Mouse (Mus musculus) heart, embryonic 16.5 days (tissue): ENCODE data around the gene Zfp14. TPM values are rescaled to one million over a fixed set of nuclear protein-coding genes. Genes with fewer than 3 reads are reported as not detected.

Experiments used
- ATAC-seq: fragments of 200-750 bp; cut with Nextera tagmentation; replicated peaks from 2 replicates; pipeline ENCODE4 v1.8.0; 2017; ENCODE audit warnings: moderate number of reproducible peaks; ENCODE audit not compliant: insufficient read depth, low FRiP score; ENCODE audit errors: extremely low read depth
- H3K27ac ChIP-seq: fragments of 300-500 bp; sonication (generic); 2 replicates; pipeline ENCODE4 v1.5.1; 2014; ENCODE audit warnings: mild to moderate bottlenecking, low read length, control low read depth, moderate library complexity
- H3K27me3 ChIP-seq: fragments of 300-500 bp; sonication (generic); 2 replicates; pipeline ENCODE4 v1.6.1; 2014; ENCODE audit warnings: low read length, mixed read lengths; ENCODE audit not compliant: control insufficient read depth, insufficient read depth
- H3K36me3 ChIP-seq: fragments of 300-500 bp; sonication (generic); 2 replicates; pipeline ENCODE4 v1.6.1; 2014; ENCODE audit not compliant: control insufficient read depth, insufficient read depth
- H3K4me1 ChIP-seq: fragments of 300-500 bp; sonication (generic); 2 replicates; pipeline ENCODE4 v1.6.1; 2014; ENCODE audit warnings: low read length, mixed read lengths; ENCODE audit not compliant: control insufficient read depth, insufficient read depth
- H3K4me2 ChIP-seq: fragments of 300-500 bp; sonication (generic); 2 replicates; pipeline ENCODE4 v1.6.1; 2014; ENCODE audit warnings: low read depth, mild to moderate bottlenecking, control low read depth, low read length
- H3K4me3 ChIP-seq: fragments of 300-500 bp; sonication (generic); 2 replicates; pipeline ENCODE4 v1.5.1; 2014; ENCODE audit warnings: mild to moderate bottlenecking, control low read depth, low read length
- H3K9ac ChIP-seq: fragments of 300-500 bp; sonication (generic); 2 replicates; pipeline ENCODE4 v1.6.1; 2014; ENCODE audit warnings: low read length, control low read depth
- H3K9me3 ChIP-seq: fragments of 300-500 bp; sonication (generic); replicated peaks from 2 replicates; pipeline ENCODE4 v1.6.1; 2016; ENCODE audit warnings: low read length; ENCODE audit not compliant: control insufficient read depth
- WGBS: fragments of 180-500 bp; shearing (Covaris S2); extraction: QIAGEN DNeasy Blood & Tissue Kit; methylation state at CpG from one replicate; pipeline ENCODE4 v1.1.7; 2014; 5-methylcytosine and 5-hydroxymethylcytosine counted together
- polyA plus RNA-seq: library from polyadenylated mRNA; unstranded; fragments of >200 nt; fragmentation: Nextera tagmentation; extraction: Ambion mirVana; gene quantifications from 2 replicates; pipeline ENCODE4 v1.2.1, GENCODE M21; 2015

The Zfp14 gene
- polyA plus RNA-seq, 1 experiment from 2014 or later: 4.3 TPM

DNA sequence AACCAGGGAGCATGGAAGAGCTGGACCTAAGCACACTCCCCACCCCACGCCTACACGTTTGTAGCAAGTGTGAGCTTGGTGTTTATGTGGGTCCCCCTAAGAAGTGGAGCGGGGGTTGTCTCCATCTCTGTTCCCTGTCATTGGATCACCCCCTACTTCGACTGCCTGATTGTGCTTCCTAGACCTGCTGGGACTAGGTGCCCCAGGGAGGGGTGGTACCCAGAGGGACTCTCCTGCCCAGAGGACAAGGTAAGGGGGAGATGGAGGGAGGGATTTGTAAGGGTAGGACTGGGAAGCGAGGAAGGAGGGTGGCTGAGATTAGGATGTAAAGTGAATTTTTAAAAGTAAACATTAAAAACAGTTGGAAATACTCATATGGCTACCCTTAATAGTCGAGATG lies 38.2 kb upstream of the Zfp14 start:
- H3K36me3 ChIP-seq: peaks cover 11% of the 10 kb centered on the region
- H3K9me3 ChIP-seq: no peaks in the 10 kb centered on the region
- WGBS: 22% methylated on average over 6 of the region's 6 CpGs
- H3K4me1 ChIP-seq: peaks cover 19% of the 10 kb centered on the region
- peak overlapping the region; percentile 77 for H3K9ac ChIP-seq
- no peak overlapping the region; the same call in 1 of the 2 replicates for H3K27ac ChIP-seq
- ATAC-seq: no peak
- no peaks in the 10 kb centered on the region for H3K27me3 ChIP-seq
- peak overlapping the region; percentile 71 for H3K4me3 ChIP-seq
- H3K4me2 ChIP-seq: peak overlapping the region; percentile 66

DNA sequence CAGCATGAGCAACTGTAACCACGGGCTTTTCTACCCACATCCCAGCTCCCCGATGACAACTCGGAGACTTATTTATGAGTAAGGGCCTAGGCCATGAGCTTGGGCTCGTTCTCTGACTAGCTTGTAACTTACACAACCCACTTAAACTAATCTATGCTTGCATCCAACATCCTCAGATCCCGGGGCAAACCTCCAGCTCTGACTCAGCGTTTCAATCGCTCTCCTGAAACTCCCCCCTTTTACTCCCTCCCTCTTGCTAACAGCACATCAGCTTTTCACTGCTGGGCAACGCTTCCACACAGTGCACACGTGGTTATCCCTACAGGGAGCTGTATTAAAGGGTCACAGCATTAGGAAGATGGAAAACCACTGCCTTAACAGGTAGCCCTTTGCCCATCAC lies 35.3 kb upstream of the Zfp14 start:
- H3K27ac ChIP-seq: no peak overlapping the region
- WGBS: 81% methylated on average over 9 of the region's 9 CpGs
- no peak overlapping the region for H3K9ac ChIP-seq
- no peaks in the 10 kb centered on the region for H3K27me3 ChIP-seq
- H3K4me1 ChIP-seq: peaks cover 13% of the 10 kb centered on the region
- no peak overlapping the region for H3K4me3 ChIP-seq
- H3K9me3 ChIP-seq: no peaks in the 10 kb centered on the region
- peaks cover 11% of the 10 kb centered on the region for H3K36me3 ChIP-seq
- H3K4me2 ChIP-seq: no peak overlapping the region
- no peak for ATAC-seq

DNA sequence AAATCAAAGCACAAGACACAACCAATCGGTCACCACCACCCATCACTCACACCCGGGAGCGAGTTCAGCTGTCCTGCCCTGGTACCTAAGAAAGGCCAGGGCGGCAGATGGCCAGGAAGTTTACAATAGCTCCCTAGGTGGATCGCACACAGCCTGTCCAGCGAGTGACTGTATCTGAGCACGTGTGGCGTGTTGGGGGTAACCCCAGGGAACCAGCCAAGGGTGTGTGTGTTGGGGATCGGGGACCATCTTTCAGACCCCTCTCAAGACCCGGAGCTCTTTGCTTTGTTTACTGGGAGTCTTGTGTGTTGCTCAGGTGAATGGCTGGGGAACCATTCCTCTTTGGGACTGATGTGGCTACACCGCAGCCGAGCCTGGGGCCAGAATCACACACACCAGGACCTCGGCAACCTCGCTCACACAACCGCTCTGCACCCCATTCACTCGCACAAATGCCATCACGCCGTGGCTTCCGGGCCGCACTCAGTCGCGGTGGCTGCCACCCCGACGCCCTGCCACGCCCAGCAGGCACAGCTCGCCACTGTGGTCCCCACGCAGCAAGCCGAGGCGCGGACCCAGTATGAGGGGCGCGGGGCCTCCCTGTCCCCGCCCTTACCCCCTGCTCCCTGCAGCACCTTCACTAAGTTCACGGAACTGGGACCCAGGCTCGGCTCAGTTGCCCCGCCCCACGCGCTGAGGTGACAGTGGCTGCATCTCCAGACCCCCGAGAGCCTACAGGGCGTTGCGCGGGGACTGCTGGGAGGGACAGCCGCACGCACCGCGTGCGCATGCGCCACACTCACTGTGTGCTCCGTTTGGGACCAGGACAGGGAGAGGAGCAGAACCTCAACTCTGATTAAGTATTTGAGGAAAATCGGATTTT lies 21.2 kb upstream of the Zfp14 start, which contains the start of gene Zfp82:
Gene Zfp82, minus strand, starts transcription at position 755 of the 883 bp plus-strand sequence.
- WGBS: under 1% methylated on average over 50 of the region's 50 CpGs
- no peaks in the 10 kb centered on the region for H3K4me1 ChIP-seq
- H3K9ac ChIP-seq: peak within 1 kb of the TSS; percentile 93
- peaks cover 10% of the 10 kb centered on the region; the same call in 1 of the 2 replicates for H3K36me3 ChIP-seq
- H3K27me3 ChIP-seq: no peaks in the 10 kb centered on the region
- H3K27ac ChIP-seq: peak within 1 kb of the TSS; percentile 71
- peak within 1 kb of the TSS; percentile 82 for H3K4me2 ChIP-seq
- no peaks in the 10 kb centered on the region for H3K9me3 ChIP-seq
- H3K4me3 ChIP-seq: peak within 1 kb of the TSS; percentile 95
- peak; percentile 88 for ATAC-seq

DNA sequence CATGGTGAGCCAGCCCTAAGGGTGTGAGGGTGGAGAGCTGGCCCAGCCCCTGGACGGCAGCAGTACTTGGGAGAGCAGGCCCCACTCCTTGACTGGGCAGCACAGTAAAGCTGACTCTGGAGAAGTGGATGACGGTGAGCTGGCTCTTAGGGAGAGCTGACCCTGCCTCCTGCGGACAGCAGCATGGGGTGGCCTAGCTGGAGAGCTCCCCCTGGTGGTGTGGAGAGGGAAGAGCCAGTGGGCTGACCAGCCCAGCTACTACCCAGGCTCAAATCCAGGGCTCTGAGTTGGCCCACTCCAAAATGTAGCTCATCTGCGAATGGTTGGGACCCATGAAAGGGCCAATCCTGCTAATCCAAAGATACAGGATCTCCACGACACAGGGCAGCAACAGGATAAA lies 13.4 kb upstream of the Zfp14 start:
- Histone ChIP-seq H3K4me1 (peaks cover 3% of the 10 kb centered on the region; the same call in 1 of the 2 replicates), H3K27me3 (no peaks in the 10 kb centered on the region), H3K27ac (no peak overlapping the region), H3K36me3 (peaks cover 23% of the 10 kb centered on the region; the same call in 1 of the 2 replicates), H3K9ac (no peak overlapping the region), H3K9me3 (no peaks in the 10 kb centered on the region), H3K4me2 (no peak overlapping the region), H3K4me3 (no peak overlapping the region)
- ATAC-seq: no peak
- WGBS: 80% methylated on average over 5 of the region's 5 CpGs

DNA sequence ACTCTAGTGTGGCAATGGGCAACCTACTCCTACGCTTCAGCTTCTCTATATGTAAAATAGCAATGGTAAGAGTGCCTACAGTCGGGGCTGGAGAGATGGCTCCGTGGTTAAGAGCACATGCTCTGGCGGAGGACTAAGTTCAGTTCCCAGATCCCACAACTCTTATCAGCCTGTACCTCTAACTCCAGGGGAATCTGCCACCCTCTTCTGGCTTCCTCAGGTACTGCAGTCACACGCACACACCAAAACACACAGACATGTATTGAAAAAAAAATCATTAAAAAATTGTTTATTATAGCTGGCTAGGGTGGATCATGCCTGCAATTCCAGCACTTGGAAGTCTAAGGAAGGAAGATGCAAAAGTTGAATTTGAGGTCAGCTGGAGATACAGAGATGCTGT lies 11.3 kb upstream of the Zfp14 start:
- H3K4me2 ChIP-seq: no peak overlapping the region
- peaks cover 3% of the 10 kb centered on the region; the same call in 1 of the 2 replicates for H3K4me1 ChIP-seq
- H3K9ac ChIP-seq: no peak overlapping the region
- peaks cover 14% of the 10 kb centered on the region; the same call in 1 of the 2 replicates for H3K36me3 ChIP-seq
- 87% methylated on average over 5 of the region's 5 CpGs for WGBS
- H3K27me3 ChIP-seq: no peaks in the 10 kb centered on the region
- no peaks in the 10 kb centered on the region for H3K9me3 ChIP-seq
- no peak overlapping the region for H3K27ac ChIP-seq
- H3K4me3 ChIP-seq: no peak overlapping the region
- ATAC-seq: no peak

DNA sequence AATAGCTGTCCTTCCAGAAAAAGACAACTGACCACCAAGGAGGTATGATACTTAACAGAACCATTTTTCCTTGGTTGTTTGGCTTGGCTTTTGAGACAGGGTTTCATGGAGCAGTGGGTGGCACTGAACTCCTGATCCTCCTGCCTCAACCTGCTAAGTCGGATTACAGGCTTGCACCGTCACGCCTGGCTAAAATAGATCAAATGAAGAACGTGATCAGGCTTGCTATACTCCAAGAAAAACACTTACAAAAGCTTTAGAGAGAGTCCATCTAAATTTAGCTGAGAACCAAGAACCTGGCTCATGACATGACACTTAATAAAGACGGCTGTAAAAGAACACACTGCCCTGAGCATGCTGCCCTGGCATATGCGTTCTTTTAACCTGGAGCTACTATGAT lies 9.2 kb upstream of the Zfp14 start:
- no peak overlapping the region for H3K4me2 ChIP-seq
- WGBS: 60% methylated on average over 6 of the region's 6 CpGs
- H3K9ac ChIP-seq: no peak overlapping the region
- H3K4me3 ChIP-seq: no peak overlapping the region
- no peak for ATAC-seq
- H3K36me3 ChIP-seq: peaks cover 24% of the 10 kb centered on the region; the same call in 1 of the 2 replicates
- peak overlapping the region; percentile 38 for H3K27ac ChIP-seq
- peaks cover 3% of the 10 kb centered on the region; the same call in 1 of the 2 replicates for H3K4me1 ChIP-seq
- no peaks in the 10 kb centered on the region for H3K27me3 ChIP-seq
- H3K9me3 ChIP-seq: no peaks in the 10 kb centered on the region

DNA sequence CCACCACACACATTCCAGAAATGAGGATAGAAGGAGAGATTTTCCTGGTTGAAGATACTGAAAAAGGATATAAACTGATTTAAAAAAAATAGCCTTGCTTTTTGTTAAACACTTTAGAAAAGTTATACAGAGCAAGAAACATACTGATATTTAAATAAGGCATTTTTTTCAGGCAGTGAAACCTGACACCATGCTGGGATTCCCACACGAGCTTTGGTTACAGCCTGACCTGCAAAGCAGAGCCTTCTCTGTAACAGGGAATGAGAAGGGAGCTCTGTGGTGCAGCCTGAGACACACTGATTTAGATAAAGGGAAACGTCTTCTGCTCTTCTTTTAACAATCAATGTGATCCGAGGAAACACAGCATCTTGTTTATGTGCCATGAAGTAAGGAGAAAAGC lies 2.4 kb upstream of the Zfp14 start:
- H3K9ac ChIP-seq: no peak overlapping the region
- H3K27me3 ChIP-seq: no peaks in the 10 kb centered on the region
- ATAC-seq: no peak
- peaks cover 3% of the 10 kb centered on the region; the same call in 1 of the 2 replicates for H3K4me1 ChIP-seq
- no peak overlapping the region for H3K4me2 ChIP-seq
- peaks cover 15% of the 10 kb centered on the region; the same call in 1 of the 2 replicates for H3K36me3 ChIP-seq
- no peak overlapping the region for H3K4me3 ChIP-seq
- 0 out of 2 replicates have a peak overlapping the region, but pooled peaks have one; percentile 15 for H3K27ac ChIP-seq
- WGBS: 5% methylated on average over 3 of the region's 3 CpGs
- no peaks in the 10 kb centered on the region for H3K9me3 ChIP-seq

DNA sequence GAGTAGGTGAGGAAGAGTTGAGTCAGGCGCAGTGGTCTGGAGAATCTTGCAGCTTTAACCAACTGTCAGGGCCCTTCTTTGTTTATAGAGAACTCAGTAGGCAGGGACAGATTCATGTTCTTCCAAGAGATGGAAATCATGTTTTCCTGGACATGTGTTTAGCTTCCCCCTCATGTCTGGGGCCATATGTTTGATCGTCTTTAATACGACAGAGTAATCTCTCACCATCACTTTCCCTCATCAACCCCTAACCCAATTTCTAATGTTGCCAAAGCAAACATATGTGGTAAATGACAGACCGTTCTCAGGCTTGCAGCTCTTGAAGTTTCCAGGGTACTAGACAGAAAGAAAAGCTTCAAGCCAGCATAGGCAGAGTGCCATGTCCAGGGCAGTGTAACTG lies 3.1 kb downstream of the Zfp14 start:
- no peaks in the 10 kb centered on the region for H3K9me3 ChIP-seq
- WGBS: 64% methylated on average over 4 of the region's 4 CpGs
- no peak overlapping the region for H3K27ac ChIP-seq
- no peaks in the 10 kb centered on the region for H3K36me3 ChIP-seq
- no peak for ATAC-seq
- no peak overlapping the region for H3K9ac ChIP-seq
- no peak overlapping the region for H3K4me3 ChIP-seq
- H3K4me2 ChIP-seq: no peak overlapping the region
- no peaks in the 10 kb centered on the region for H3K27me3 ChIP-seq
- peaks cover 3% of the 10 kb centered on the region; the same call in 1 of the 2 replicates for H3K4me1 ChIP-seq

DNA sequence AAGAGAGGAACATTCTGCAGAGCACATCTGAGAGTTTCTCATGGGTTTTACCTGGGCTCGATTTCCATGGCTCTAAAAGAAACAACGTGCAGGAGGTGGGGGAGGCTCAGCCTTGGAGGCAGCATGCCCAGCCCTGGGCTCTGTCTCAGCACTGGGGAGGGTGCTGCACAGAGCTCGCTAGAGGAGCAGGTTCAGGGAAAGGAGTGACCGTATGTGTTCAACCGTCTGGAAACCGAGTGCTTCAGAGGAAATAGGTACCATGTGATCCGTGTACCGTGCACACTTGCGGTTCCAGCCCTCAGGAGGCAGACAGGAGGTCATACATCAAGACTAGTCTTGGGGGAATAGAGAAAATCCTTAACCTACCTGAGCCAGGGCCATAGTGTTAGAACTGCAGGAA lies 6.8 kb downstream of the Zfp14 start:
- Histone ChIP-seq H3K9ac (no peak overlapping the region), H3K27me3 (no peaks in the 10 kb centered on the region), H3K9me3 (no peaks in the 10 kb centered on the region), H3K4me3 (no peak overlapping the region), H3K4me2 (no peak overlapping the region), H3K4me1 (no peaks in the 10 kb centered on the region), H3K36me3 (no peaks in the 10 kb centered on the region), H3K27ac (no peak overlapping the region)
- WGBS: 61% methylated on average over 9 of the region's 9 CpGs
- ATAC-seq: no peak
